26 mouse cellular contexts compared by ENCODE assay signal in the genomic region with DNA sequence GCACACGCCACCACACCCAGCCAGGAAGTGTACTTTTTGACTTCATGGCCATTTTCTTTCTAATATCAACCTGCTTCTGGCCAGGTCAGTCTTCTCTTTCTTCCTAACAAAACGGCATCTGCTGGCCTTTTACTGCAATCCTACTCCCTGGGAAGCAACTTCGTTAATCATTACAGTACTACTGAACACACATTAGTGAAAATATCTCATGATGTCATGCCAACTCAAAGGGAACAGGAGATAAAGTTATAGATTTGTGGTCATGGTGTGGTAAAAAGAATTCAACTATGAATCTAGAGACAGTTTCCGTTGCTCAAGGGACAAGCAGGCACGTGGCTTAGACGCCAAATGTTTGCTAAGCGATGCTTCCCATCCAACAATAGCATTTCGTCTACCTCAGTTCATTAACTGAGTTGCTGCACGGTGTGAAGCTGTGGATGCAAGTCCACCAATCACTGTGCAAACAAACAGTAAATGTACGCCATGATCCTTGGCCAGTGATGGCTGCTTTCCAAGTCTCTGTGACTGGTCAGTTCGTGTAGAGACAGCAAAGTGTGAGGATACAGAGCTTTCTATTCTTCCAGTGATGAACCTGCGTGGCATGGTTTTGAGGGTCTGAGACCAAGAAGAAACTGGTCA. TPM values are rescaled to one million over a fixed set of nuclear protein-coding genes. Genes with fewer than 3 reads are reported as not detected.
A peak's percentile ranks its signal among the peaks of the same experiment; 100 is the strongest.
DNase-seq lines count a peak whose midpoint lies in the region; ATAC-seq and TF ChIP-seq lines count a peak whose summit lies in the region.
"Had no signal": no experiment of that assay in that cellular context is flagged by ENCODE, and none has a peak within 500 bp of the region (broad histone marks: within the 10 kb centered on the region; RNA-seq: fewer than 3 reads in every experiment).

No protein-coding gene starts in this region.

- no peaks in the 10 kb centered on the region for H3K27me3 ChIP-seq in liver, embryonic 15.5 days
- H3K27me3 ChIP-seq in intestine, embryonic 14.5 days (replicated peaks; ENCODE audit: control insufficient read depth, insufficient read depth, low read length), result no peaks in the 10 kb centered on the region
- H3K27me3 ChIP-seq in intestine, postnatal 0 days (replicated peaks; ENCODE audit: control insufficient read depth, insufficient read depth, low read length), result no peaks in the 10 kb centered on the region
- H3K27me3 ChIP-seq in stomach, postnatal 0 days (ENCODE audit: control insufficient read depth, insufficient read depth, low read length), result no peaks in the 10 kb centered on the region
- H3K27me3 ChIP-seq in forebrain, embryonic 13.5 days, result no peaks in the 10 kb centered on the region
- H3K27me3 ChIP-seq: heart, embryonic 15.5 days; hindbrain, embryonic 12.5 days; limb, embryonic 13.5 days; midbrain, embryonic 12.5 days; neural tube, embryonic 13.5 days had no signal

- H3K9me3 ChIP-seq in liver, embryonic 15.5 days (replicated peaks), result no peaks in the 10 kb centered on the region
- H3K9me3 ChIP-seq in intestine, embryonic 14.5 days (ENCODE audit: control insufficient read depth, low read length), result no peaks in the 10 kb centered on the region
- no peaks in the 10 kb centered on the region for H3K9me3 ChIP-seq in intestine, postnatal 0 days (ENCODE audit: control insufficient read depth)
- H3K9me3 ChIP-seq in stomach, postnatal 0 days (ENCODE audit: control insufficient read depth, low read length), result no peaks in the 10 kb centered on the region
- H3K9me3 ChIP-seq in forebrain, embryonic 13.5 days (replicated peaks), result no peaks in the 10 kb centered on the region
- H3K9me3 ChIP-seq: heart, embryonic 10.5 days; heart, embryonic 15.5 days; hindbrain, embryonic 12.5 days; limb, embryonic 13.5 days; megakaryocyte, embryonic 14.5 days; midbrain, embryonic 12.5 days; neural tube, embryonic 13.5 days had no signal

- no peaks in the 10 kb centered on the region for H3K4me1 ChIP-seq in liver, embryonic 15.5 days (replicated peaks)
- no peaks in the 10 kb centered on the region for H3K4me1 ChIP-seq in intestine, embryonic 14.5 days (replicated peaks; ENCODE audit: control insufficient read depth, insufficient read depth, low read length)
- H3K4me1 ChIP-seq in intestine, postnatal 0 days (replicated peaks; ENCODE audit: control insufficient read depth, insufficient read depth, low read length), result no peaks in the 10 kb centered on the region
- H3K4me1 ChIP-seq in stomach, postnatal 0 days (replicated peaks; ENCODE audit: control insufficient read depth, insufficient read depth), result no peaks in the 10 kb centered on the region
- no peaks in the 10 kb centered on the region for H3K4me1 ChIP-seq in forebrain, embryonic 13.5 days
- H3K4me1 ChIP-seq: hindbrain, embryonic 12.5 days; megakaryocyte, embryonic 14.5 days; midbrain, embryonic 12.5 days; neural tube, embryonic 13.5 days had no signal

- 66% methylated on average over 12 of the region's 12 CpGs for WGBS in liver, embryonic 15.5 days (ENCODE audit: insufficient replicate concordance)
- 87% methylated on average over 12 of the region's 12 CpGs for WGBS in intestine, embryonic 14.5 days
- 57% methylated on average over 12 of the region's 12 CpGs for WGBS in intestine, postnatal 0 days
- 68% methylated on average over 12 of the region's 12 CpGs for WGBS in stomach, postnatal 0 days
- WGBS in forebrain, embryonic 13.5 days, result 87% methylated on average over 12 of the region's 12 CpGs

- no peak for TF ChIP-seq EP300 in stomach, postnatal 0 days (optimal IDR thresholded peaks at IDR 0.05)

- H3K36me3 ChIP-seq in liver, embryonic 15.5 days (replicated peaks), result no peaks in the 10 kb centered on the region
- H3K36me3 ChIP-seq in intestine, embryonic 14.5 days (ENCODE audit: control insufficient read depth, insufficient read depth, low read length), result no peaks in the 10 kb centered on the region
- no peaks in the 10 kb centered on the region for H3K36me3 ChIP-seq in intestine, postnatal 0 days (ENCODE audit: control insufficient read depth, insufficient read depth)
- no peaks in the 10 kb centered on the region for H3K36me3 ChIP-seq in stomach, postnatal 0 days (ENCODE audit: control insufficient read depth, insufficient read depth, low read length)
- no peaks in the 10 kb centered on the region for H3K36me3 ChIP-seq in forebrain, embryonic 13.5 days (ENCODE audit: poor library complexity, severe bottlenecking)
- H3K36me3 ChIP-seq: heart, embryonic 10.5 days; heart, embryonic 15.5 days; hindbrain, embryonic 12.5 days; limb, embryonic 13.5 days; midbrain, embryonic 12.5 days; neural tube, embryonic 13.5 days had no signal

- no peak for TF ChIP-seq CTCF in intestine, postnatal 0 days (IDR thresholded peaks at IDR 0.05; ENCODE audit: low read depth)
- no peak for TF ChIP-seq CTCF in stomach, postnatal 0 days (IDR thresholded peaks at IDR 0.05; ENCODE audit: low read depth)

- DNase-seq in liver, result no peak
- no peak for DNase-seq in intestine, embryonic 14.5 days (ENCODE audit: low spot score)
- peak; percentile 65 for DNase-seq in stomach, postnatal 0 days (ENCODE audit: low spot score)
- DNase-seq: cerebellum, adult 2 months; cerebellum, postnatal 14 days; forebrain, postnatal 0 days; gastrocnemius, postnatal 10 days; kidney, adult 18-20 months; kidney, postnatal 4 days; right cerebral cortex, postnatal 4 days; thymus, postnatal 14 days had no signal

- 0 out of 2 replicates have a peak overlapping the region, but pooled peaks have one; percentile 48 for H3K27ac ChIP-seq in liver, embryonic 15.5 days (replicated peaks)
- no peak overlapping the region for H3K27ac ChIP-seq in intestine, embryonic 14.5 days (ENCODE audit: low read depth)
- H3K27ac ChIP-seq in intestine, postnatal 0 days (ENCODE audit: low read depth, low read length), result no peak overlapping the region
- H3K27ac ChIP-seq in stomach, postnatal 0 days (replicated peaks), result no peak overlapping the region
- H3K27ac ChIP-seq in forebrain, embryonic 13.5 days, result no peak overlapping the region
- H3K27ac ChIP-seq: heart, embryonic 10.5 days; heart, embryonic 15.5 days; hindbrain, embryonic 12.5 days; hindbrain, postnatal 0 days; limb, embryonic 13.5 days; midbrain, embryonic 12.5 days; neural tube, embryonic 13.5 days had no signal

- ATAC-seq in liver, embryonic 15.5 days (ENCODE audit: insufficient read depth), result peak; percentile 78
- ATAC-seq in intestine, embryonic 14.5 days (replicated peaks; ENCODE audit: low FRiP score, low TSS enrichment, low read depth), result 0 out of 2 replicates have a peak, but pooled peaks have one; percentile 40
- peak; percentile 69; the same call in 1 of the 2 replicates for ATAC-seq in intestine, postnatal 0 days
- peak; percentile 91 for ATAC-seq in stomach, postnatal 0 days (ENCODE audit: low FRiP score, low TSS enrichment)
- no peak for ATAC-seq in forebrain, embryonic 13.5 days
- no peak for ATAC-seq in CD4-positive, CD25-positive, alpha-beta regulatory T cell, adult 4 months
- ATAC-seq: activated CD4-positive, CD25-positive, alpha-beta regulatory T cell, adult 4 months; forebrain, postnatal 0 days; hindbrain, postnatal 0 days had no signal

- H3K9ac ChIP-seq in liver, embryonic 15.5 days, result no peak overlapping the region
- no peak overlapping the region for H3K9ac ChIP-seq in intestine, embryonic 14.5 days (ENCODE audit: low read length)
- no peak overlapping the region for H3K9ac ChIP-seq in intestine, postnatal 0 days (ENCODE audit: low read depth, low read length)
- no peak overlapping the region for H3K9ac ChIP-seq in stomach, postnatal 0 days (ENCODE audit: low read length)
- H3K9ac ChIP-seq in forebrain, embryonic 13.5 days, result no peak overlapping the region
- H3K9ac ChIP-seq: forebrain, postnatal 0 days; heart, embryonic 15.5 days; hindbrain, embryonic 12.5 days; limb, embryonic 13.5 days; midbrain, embryonic 12.5 days; neural tube, embryonic 13.5 days had no signal

- no peak overlapping the region for H3K4me2 ChIP-seq in liver, embryonic 15.5 days
- H3K4me2 ChIP-seq in intestine, embryonic 14.5 days (ENCODE audit: low read length), result no peak overlapping the region
- 0 out of 2 replicates have a peak overlapping the region, but pooled peaks have one; percentile 9 for H3K4me2 ChIP-seq in intestine, postnatal 0 days (replicated peaks; ENCODE audit: low read depth)
- H3K4me2 ChIP-seq in stomach, postnatal 0 days (replicated peaks; ENCODE audit: low read depth), result no peak overlapping the region
- H3K4me2 ChIP-seq in forebrain, embryonic 13.5 days, result no peak overlapping the region
- H3K4me2 ChIP-seq: heart, embryonic 15.5 days; hindbrain, embryonic 12.5 days; limb, embryonic 13.5 days; midbrain, embryonic 12.5 days; neural tube, embryonic 13.5 days had no signal

- no peak overlapping the region for H3K4me3 ChIP-seq in liver, embryonic 15.5 days (replicated peaks)
- H3K4me3 ChIP-seq in intestine, embryonic 14.5 days (ENCODE audit: low read depth, low read length), result no peak overlapping the region
- no peak overlapping the region for H3K4me3 ChIP-seq in intestine, postnatal 0 days (ENCODE audit: low read depth, low read length)
- no peak overlapping the region for H3K4me3 ChIP-seq in stomach, postnatal 0 days (ENCODE audit: low read depth, low read length)
- H3K4me3 ChIP-seq in forebrain, embryonic 13.5 days, result no peak overlapping the region
- H3K4me3 ChIP-seq: erythroblast, embryonic 14.5 days; heart, embryonic 10.5 days; heart, embryonic 15.5 days; hindbrain, embryonic 12.5 days; limb, embryonic 13.5 days; megakaryocyte, embryonic 14.5 days; midbrain, embryonic 12.5 days; myocyte; neural tube, embryonic 13.5 days had no signal

RNA-seq across cellular contexts. Expression of a gene that starts 55.7 kb away (rescaled TPM):
- polyA plus RNA-seq in liver, embryonic 15.5 days (2015; fragmentation: Nextera tagmentation; extraction: Ambion mirVana), result 3.1 and 3.7 TPM in 2 replicates
- 17.5 and 20.4 TPM in 2 replicates for polyA plus RNA-seq in intestine, embryonic 14.5 days (2014; fragmentation: Nextera tagmentation; extraction: Ambion mirVana)
- 5.9 and 6.3 TPM in 2 replicates for polyA plus RNA-seq in intestine, postnatal 0 days (2015; fragmentation: Nextera tagmentation; extraction: Ambion mirVana)
- 17.1 and 17.2 TPM in 2 replicates for polyA plus RNA-seq in stomach, postnatal 0 days (2015; fragmentation: Nextera tagmentation; extraction: Ambion mirVana)
- polyA plus RNA-seq in forebrain, embryonic 13.5 days (2015; fragmentation: Nextera tagmentation; extraction: Ambion mirVana), result 6.4 and 6.8 TPM in 2 replicates
- polyA plus RNA-seq in CD4-positive, CD25-positive, alpha-beta regulatory T cell, adult 4 months (2017; shearing (Covaris generic)), result 10 to 100 TPM; 20.8 to 28.4 TPM

Comparison
In these comparisons a context has a peak if more than half of its experiments do, and no peak if none do; other contexts are left out.
1. ATAC-seq: peak in liver, embryonic 15.5 days (single experiment), intestine, embryonic 14.5 days (single experiment), intestine, postnatal 0 days (single experiment) and stomach, postnatal 0 days (single experiment); none in forebrain, embryonic 13.5 days (single experiment) and CD4-positive, CD25-positive, alpha-beta regulatory T cell, adult 4 months (single experiment).